Mouse (Mus musculus): ENCODE measurements around the gene Samd3.

The Samd3 gene

DNA sequence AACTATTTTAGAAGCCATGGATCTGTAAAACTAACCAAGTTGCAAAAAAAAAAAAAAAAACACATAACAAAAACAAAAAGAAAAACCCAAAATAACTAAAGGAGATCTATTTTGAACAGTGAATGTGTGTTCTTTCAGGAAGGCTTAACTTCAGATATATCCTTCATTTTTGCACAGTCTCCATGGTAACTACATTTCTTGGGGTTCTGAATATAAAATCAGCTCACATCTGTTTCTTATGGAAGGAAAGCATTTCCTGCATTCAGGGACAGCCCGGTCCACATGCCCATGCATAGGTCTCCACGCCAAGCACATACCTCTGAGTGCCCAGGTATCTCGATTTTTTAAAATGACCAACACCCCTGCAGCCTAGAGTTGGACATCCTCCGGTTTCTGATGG, 72.8 kb downstream of the Samd3 start:
- DNase-seq (ENCODE audit: low read depth, low spot score) = peak; percentile 52

DNA sequence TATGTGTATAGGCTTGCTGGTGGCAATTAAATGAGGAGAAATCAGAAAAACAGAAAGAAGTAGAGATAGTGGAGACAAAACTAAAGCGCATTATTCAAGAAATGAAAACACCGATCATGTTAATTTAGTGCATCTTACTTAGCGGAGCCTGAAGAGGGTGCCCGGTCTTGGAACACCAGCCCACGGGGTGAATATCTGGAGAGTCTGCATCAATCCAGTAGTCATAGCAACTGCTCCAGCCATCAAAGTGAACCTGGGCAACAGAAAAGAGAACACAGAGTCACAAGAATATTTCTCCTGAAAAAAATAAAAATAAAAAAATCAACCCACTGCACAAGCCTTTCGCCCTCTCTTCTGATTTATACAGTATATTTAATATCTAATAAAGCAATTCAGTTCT, 74.0 kb downstream of the Samd3 start:
- no peak for DNase-seq (ENCODE audit: low read depth, low spot score)

DNA sequence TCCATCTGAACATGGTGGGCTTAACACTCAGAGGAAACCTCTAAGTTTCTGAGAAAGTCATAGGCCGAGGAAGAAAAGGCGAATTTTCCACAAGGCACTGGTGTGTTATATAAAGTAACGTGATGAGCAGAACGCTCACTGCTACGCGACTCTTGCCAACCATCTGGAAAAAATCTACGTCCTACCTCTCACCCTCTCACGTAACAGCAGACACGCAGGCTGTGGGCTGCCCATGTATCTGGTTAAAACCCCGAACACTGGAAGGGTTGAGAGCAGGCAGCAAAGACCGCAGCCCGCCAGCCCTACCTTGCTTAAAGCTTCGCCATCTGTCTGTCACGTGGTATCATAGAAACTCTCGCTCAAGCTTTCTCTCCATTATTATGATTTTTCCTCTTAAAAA, 84.8 kb downstream of the Samd3 start:
- DNase-seq (ENCODE audit: low read depth, low spot score) = peak; percentile 34

DNA sequence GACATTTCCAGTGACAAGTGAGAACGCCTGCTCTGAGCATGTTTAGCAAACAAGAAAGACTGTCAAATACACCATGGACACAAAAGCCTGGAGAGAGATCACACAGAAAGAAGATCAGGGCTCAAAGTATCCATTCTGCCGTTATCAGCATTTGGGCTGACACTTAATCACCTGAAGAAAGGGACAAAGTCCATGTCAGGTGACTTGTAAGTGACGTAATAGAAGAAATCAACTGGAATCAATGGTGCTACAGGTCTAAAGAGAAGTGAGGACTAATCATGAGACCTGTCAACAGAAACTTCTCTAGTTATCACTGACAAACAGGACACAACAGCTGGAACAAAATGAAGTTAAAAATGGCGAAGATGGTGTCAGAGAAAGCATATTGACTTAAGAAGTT, 91.2 kb downstream of the Samd3 start:
- DNase-seq (ENCODE audit: low read depth, low spot score) = no peak
